Mouse (Mus musculus): Measurements from ENCODE around the gene Slc13a2. TPM values are rescaled to one million over a fixed set of nuclear protein-coding genes. Genes with fewer than 3 reads are reported as not detected.

The Slc13a2 gene
- total RNA-seq, 2 experiments from 2014 or later: not detected

DNA sequence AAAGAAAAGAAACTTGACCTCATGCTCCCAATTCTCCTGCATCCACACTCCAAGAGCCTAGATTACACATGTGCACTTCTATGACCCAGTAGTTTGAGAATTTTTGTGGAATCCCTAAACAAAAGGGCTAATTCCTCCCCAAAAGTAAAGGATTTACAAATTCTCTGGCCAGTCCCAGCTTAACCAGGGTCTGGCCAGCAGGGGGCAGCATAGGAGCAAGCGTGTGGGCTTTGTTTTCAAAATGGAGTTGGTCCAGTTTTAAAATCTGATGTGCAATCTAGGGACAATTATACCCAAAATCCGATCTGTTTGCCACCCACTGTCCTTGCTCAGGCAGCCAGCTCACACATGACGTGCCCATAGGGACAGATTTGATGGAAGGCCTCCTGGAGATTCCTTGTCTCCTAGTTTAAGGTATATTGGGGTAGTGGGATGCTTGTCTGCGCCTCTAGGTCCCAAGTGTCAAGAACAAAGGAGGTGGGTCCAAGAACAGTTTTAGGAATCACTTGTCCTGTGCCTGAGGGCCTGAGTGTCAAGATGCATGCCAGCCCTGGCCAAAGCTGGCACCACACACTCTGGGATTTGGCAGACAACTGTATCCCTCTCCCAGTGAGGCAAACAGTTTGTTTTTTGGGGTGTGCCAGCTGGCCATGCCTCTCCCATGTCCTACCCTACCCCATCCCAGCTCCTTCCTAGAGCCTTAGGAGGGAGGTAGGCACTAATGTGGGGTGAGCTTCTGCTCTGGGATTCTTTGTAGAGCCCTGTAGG lies 66.4 kb downstream of the Slc13a2 start:
- DNase-seq (ENCODE audit: low spot score in 2 of 2): peak; percentile 39 to 68

DNA sequence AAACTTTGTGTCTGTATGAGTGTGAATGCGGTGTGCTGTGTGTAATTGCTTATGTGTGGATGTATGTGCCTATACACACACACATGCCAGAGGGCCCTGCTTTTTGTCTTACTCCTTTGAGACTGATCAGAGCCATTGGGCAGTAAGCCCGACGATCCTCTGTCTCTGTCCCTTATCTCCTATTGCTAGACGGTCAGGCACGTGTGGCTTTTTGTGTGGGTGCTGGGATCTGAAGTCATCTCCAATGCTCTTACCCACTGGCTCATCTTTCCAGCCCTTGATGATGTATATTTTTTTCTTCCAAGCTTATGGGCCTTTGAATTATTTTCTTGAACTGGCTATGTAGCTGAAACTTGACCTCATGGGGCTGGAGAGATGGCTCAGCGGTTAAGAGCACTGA lies 67.1 kb downstream of the Slc13a2 start:
- DNase-seq (ENCODE audit: low spot score in 2 of 2): no peak

DNA sequence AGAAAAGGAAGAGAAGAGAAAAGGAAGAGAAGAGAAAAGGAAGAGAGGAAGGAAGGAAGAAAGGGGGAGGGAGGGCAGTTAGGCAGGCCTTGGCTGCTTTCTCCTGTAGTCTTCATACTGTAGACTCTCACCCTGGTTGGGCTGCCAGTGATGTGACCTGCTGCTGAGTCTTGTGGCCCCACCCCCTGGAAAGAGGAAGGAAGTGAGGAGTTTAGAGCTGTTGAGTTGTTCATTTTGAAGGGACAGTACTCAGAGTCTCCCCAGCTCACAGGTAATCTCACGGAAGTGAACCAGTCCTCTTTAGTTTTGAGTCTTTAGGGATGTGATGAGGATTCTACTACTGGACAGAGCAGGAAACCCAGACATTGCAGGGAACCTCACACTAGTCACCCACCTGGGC lies 68.9 kb downstream of the Slc13a2 start:
- DNase-seq (ENCODE audit: low spot score in 2 of 2): no peak

DNA sequence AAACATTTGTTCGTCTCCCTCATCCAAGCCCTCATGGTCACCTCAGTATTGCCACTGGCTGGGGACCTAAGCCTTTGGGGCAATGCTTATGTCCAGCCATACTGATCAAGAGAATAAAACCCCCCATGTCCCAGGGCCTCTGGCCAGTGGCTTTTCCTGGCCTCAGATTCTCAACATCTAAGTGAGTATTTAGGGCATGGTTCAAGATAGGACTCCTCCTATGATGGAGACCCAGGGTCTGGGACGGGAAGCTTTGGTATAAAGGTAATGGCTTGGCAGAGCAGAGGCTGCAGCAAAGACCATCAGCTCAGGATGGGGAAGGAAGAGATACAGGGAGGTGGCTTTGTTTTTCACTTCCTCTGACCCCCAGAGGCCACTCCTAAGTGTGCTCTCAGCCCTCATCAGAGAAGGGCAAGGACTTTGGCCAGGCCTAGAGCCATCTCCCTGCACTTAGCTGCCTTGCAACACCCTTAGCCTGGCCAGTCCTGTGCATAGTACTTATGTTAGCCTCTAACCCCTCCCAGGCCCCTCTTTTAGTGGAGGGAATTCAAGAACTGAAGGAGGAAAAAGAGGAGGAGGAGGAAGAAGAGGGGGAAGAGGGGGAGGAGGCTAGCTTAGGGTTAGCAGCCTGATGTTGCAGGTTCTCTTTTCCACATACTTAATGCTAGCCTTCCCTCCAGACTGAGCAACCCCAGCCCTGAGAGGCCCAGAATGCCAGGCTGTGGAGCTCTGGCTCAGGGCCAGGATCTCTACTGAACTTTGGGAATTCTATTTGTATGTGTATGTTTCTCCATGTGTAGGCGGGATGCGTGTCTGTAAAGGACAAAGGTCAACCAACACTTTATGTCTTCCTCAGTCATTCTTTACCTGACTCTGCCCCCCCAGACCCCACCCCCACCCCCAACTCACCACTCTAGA lies 72.3 kb downstream of the Slc13a2 start:
- DNase-seq (ENCODE audit: low spot score in 2 of 2): no peak

DNA sequence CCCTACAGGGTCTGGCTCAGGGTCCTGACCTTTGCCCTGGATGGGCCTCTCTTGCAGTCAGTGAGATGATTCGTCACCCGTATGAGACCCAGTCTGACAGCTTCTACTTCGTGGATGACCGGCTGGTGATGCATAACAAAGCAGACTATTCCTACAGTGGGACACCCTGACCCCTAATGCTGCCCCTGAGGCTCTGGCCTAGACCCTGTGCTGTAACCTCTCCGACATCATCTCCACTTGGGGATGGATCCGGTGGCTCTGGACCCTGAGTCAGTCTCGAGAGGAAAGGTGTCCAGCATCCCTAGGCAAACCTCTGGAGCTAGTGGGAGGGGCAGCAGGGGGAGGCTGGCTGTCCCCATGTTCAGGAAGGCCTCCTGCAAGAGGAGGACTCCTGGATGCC lies 73.5 kb downstream of the Slc13a2 start:
- no peak for DNase-seq (ENCODE audit: low spot score in 2 of 2)

DNA sequence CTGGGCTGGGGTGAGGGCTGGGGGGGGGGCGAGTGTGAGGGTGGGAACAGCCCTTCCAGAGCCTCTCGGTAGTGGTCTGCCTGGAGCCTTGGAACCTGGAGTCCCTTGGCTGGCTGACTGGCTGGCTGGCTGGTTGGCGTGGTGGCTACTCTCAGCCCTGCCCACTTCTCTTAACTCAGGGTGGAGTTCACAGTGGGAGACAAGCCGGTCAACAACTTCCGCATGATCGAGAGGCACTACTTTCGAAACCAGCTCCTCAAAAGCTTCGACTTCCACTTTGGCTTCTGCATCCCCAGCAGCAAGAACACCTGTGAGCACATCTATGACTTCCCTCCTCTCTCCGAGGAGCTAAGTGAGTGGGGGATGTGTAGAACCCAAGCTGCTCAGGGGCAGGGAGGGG lies 74.1 kb downstream of the Slc13a2 start:
- DNase-seq (ENCODE audit: low spot score in 2 of 2): no peak

Other genes with a start within 250 kb of the Slc13a2 start
- gene Nek8, start 245.5 kb downstream of the Slc13a2 start, total RNA-seq (2021): 1 to 10 TPM; 2.6 to 4.1 TPM
- gene Tlcd1, start 245.5 kb downstream of the Slc13a2 start, total RNA-seq (2021): 10 to 100 TPM; 16.8 to 17.5 TPM
- 100 to 1,000 TPM; 770 to 803 TPM for gene Rpl23a, start 238.6 kb downstream of the Slc13a2 start, total RNA-seq (2021)
- gene Rab34, start 233.8 kb downstream of the Slc13a2 start, total RNA-seq (2021): 10 to 100 TPM; 22.5 to 25.8 TPM
- 1 to 10 TPM; 3.4 to 4.4 TPM for gene Proca1, start 228.8 kb downstream of the Slc13a2 start, total RNA-seq (2021)
- 10 to 100 TPM; 65.5 to 71.2 TPM for gene Sdf2, start 176.5 kb downstream of the Slc13a2 start, total RNA-seq (2021)
- gene Supt6, start 176.2 kb downstream of the Slc13a2 start, total RNA-seq (2021): 100 to 1,000 TPM; 123 to 126 TPM
- gene 2610507B11Rik, start 160.5 kb downstream of the Slc13a2 start, total RNA-seq (2021): 100 to 1,000 TPM; 183 to 188 TPM
- gene BC030499, start 131.4 kb downstream of the Slc13a2 start, total RNA-seq (2021): 1 to 10 TPM; 7.4 TPM
- gene Spag5, start 120.7 kb downstream of the Slc13a2 start, total RNA-seq (2021): 1 to 10 TPM; 5.7 to 7.1 TPM
- 100 to 1,000 TPM; 856 to 892 TPM for gene Aldoc, start 99.2 kb downstream of the Slc13a2 start, total RNA-seq (2021)
- 10 to 100 TPM; 59.0 to 62.0 TPM for gene Pigs, start 93.8 kb downstream of the Slc13a2 start, total RNA-seq (2021)
- 10 to 100 TPM; 33.0 to 33.5 TPM for gene Unc119, start 78.7 kb downstream of the Slc13a2 start, total RNA-seq (2021)
- gene Foxn1, start 35.7 kb downstream of the Slc13a2 start, total RNA-seq (2021): not detected
- gene Slc46a1, start 43.5 kb upstream of the Slc13a2 start, total RNA-seq (2021): 10 to 100 TPM; 10.9 to 11.7 TPM
- gene Sarm1, start 75.5 kb upstream of the Slc13a2 start, total RNA-seq (2021): 10 to 100 TPM; 36.1 to 38.8 TPM
- gene Vtn, start 76.9 kb upstream of the Slc13a2 start, total RNA-seq (2021): 10 to 100 TPM; 52.7 to 53.9 TPM
- 1 to 10 TPM; 5.3 to 5.7 TPM for gene Sebox, start 81.2 kb upstream of the Slc13a2 start, total RNA-seq (2021)
- gene Tmem199, start 90.0 kb upstream of the Slc13a2 start, total RNA-seq (2021): 10 to 100 TPM; 44.8 to 47.1 TPM
- gene Poldip2, start 90.0 kb upstream of the Slc13a2 start, total RNA-seq (2021): 100 to 1,000 TPM; 118 to 119 TPM
- 10 to 100 TPM; 29.1 to 29.8 TPM for gene Tnfaip1, start 114.1 kb upstream of the Slc13a2 start, total RNA-seq (2021)
- 10 to 100 TPM; 73.8 to 78.2 TPM for gene Ift20, start 114.1 kb upstream of the Slc13a2 start, total RNA-seq (2021)
- 10 to 100 TPM; 11.7 to 14.6 TPM for gene Tmem97, start 128.6 kb upstream of the Slc13a2 start, total RNA-seq (2021)